8 mouse cellular contexts compared by ENCODE assay signal in the genomic region with DNA sequence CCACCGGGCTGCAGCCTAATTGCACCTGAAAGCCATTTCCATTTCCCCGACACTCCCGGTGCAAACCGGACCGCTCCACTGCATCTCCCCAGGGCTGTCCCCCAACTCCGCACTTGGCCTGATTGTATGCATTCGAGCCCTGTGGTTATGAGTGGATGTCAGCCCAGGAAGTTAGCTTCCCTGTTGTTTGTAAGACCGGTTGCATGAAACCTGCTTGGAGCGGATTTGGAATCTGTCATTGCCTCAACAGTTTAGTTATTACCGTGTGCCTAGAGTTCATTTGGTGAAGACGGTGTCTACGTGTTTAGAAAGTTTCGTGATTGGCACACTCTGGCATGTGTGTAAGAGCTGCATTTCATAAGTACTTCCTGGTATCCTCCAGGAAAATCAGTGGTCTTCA. TPM values are rescaled to one million over a fixed set of nuclear protein-coding genes. Genes with fewer than 3 reads are reported as not detected.
A peak's percentile ranks its signal among the peaks of the same experiment; 100 is the strongest.
DNase-seq lines count a peak whose midpoint lies in the region; ATAC-seq lines count a peak whose summit lies in the region.

No protein-coding gene starts in this region.

- no peaks in the 10 kb centered on the region for H3K9me3 ChIP-seq in kidney, embryonic 16.5 days (ENCODE audit: low read length)
- H3K9me3 ChIP-seq in limb, embryonic 13.5 days = no peaks in the 10 kb centered on the region
- H3K9me3 ChIP-seq in neural tube, embryonic 14.5 days (ENCODE audit: control insufficient read depth, low read length) = no peaks in the 10 kb centered on the region

- peak overlapping the region; percentile 78 for H3K4me2 ChIP-seq in kidney, embryonic 16.5 days (replicated peaks; ENCODE audit: low read depth, low read length)
- peak overlapping the region; percentile 80 for H3K4me2 ChIP-seq in limb, embryonic 13.5 days (replicated peaks)
- H3K4me2 ChIP-seq in neural tube, embryonic 14.5 days (ENCODE audit: low read depth, low read length) = peak overlapping the region; percentile 86

- H3K9ac ChIP-seq in kidney, embryonic 16.5 days (replicated peaks; ENCODE audit: low read length) = peak overlapping the region; percentile 87
- peak overlapping the region; percentile 92 for H3K9ac ChIP-seq in limb, embryonic 13.5 days
- H3K9ac ChIP-seq in neural tube, embryonic 14.5 days (replicated peaks; ENCODE audit: low read depth, low read length) = peak overlapping the region; percentile 87

- H3K36me3 ChIP-seq in kidney, embryonic 16.5 days (ENCODE audit: insufficient read depth, low read length) = peaks cover 28% of the 10 kb centered on the region
- peaks cover 35% of the 10 kb centered on the region for H3K36me3 ChIP-seq in limb, embryonic 13.5 days
- H3K36me3 ChIP-seq in neural tube, embryonic 14.5 days (ENCODE audit: control insufficient read depth, insufficient read depth, low read length) = peaks cover 6% of the 10 kb centered on the region; the same call in 1 of the 2 replicates

- no peak for DNase-seq in kidney, adult 18-20 months
- DNase-seq in R1 (ENCODE audit: low read depth, low spot score) = peak; percentile 51
- peak; percentile 14 for DNase-seq in fibroblast of lung, adult 2 months (ENCODE audit: low read depth)
- DNase-seq in adrenal gland, adult 2 months = no peak
- no peak for DNase-seq in cerebellum, adult 11 months

- 0% methylated on average over 13 of the region's 13 CpGs for WGBS in kidney, embryonic 16.5 days
- WGBS in limb, embryonic 13.5 days = 1% methylated on average over 13 of the region's 13 CpGs
- 1% methylated on average over 13 of the region's 13 CpGs for WGBS in neural tube, embryonic 14.5 days

- H3K4me1 ChIP-seq in kidney, embryonic 16.5 days (ENCODE audit: insufficient read depth, low read length) = peaks cover 20% of the 10 kb centered on the region
- H3K4me1 ChIP-seq in limb, embryonic 13.5 days = peaks cover 17% of the 10 kb centered on the region
- H3K4me1 ChIP-seq in neural tube, embryonic 14.5 days (ENCODE audit: control insufficient read depth, insufficient read depth, low read length) = peaks cover 10% of the 10 kb centered on the region

- peak; percentile 25; the same call in 1 of the 2 replicates for ATAC-seq in kidney, embryonic 16.5 days (ENCODE audit: low FRiP score, low TSS enrichment)
- ATAC-seq in limb, embryonic 13.5 days (ENCODE audit: low FRiP score, low read depth) = no peak
- peak; percentile 21; the same call in 1 of the 2 replicates for ATAC-seq in neural tube, embryonic 14.5 days (ENCODE audit: low read depth)

- H3K4me3 ChIP-seq in kidney, embryonic 16.5 days (ENCODE audit: low read length) = peak overlapping the region; percentile 90
- peak overlapping the region; percentile 85 for H3K4me3 ChIP-seq in limb, embryonic 13.5 days
- peak overlapping the region; percentile 84 for H3K4me3 ChIP-seq in neural tube, embryonic 14.5 days (ENCODE audit: low read depth, low read length)

- no peaks in the 10 kb centered on the region for H3K27me3 ChIP-seq in kidney, embryonic 16.5 days (ENCODE audit: insufficient read depth, low read length)
- H3K27me3 ChIP-seq in limb, embryonic 13.5 days = 0 out of 2 replicates have a peak, but pooled peaks cover 4% of the 10 kb centered on the region
- H3K27me3 ChIP-seq in neural tube, embryonic 14.5 days (ENCODE audit: control insufficient read depth, insufficient read depth, low read length) = no peaks in the 10 kb centered on the region

- peak overlapping the region; percentile 50 for H3K27ac ChIP-seq in kidney, embryonic 16.5 days (ENCODE audit: low read length)
- no peak overlapping the region for H3K27ac ChIP-seq in limb, embryonic 13.5 days
- H3K27ac ChIP-seq in neural tube, embryonic 14.5 days (ENCODE audit: low read depth, low read length) = peak overlapping the region; percentile 77

RNA-seq across cellular contexts. Expression of a gene that starts 0.5 kb away (rescaled TPM):
- 57.2 and 60.3 TPM in 2 replicates for polyA plus RNA-seq in kidney, embryonic 16.5 days (2015; fragmentation: Nextera tagmentation; extraction: Ambion mirVana)
- 69.3 and 71.8 TPM in 2 replicates for polyA plus RNA-seq in limb, embryonic 13.5 days (2015; fragmentation: Nextera tagmentation; extraction: Ambion mirVana)
- polyA plus RNA-seq in neural tube, embryonic 14.5 days (2014; fragmentation: Nextera tagmentation; extraction: Ambion mirVana) = 47.6 and 51.5 TPM in 2 replicates
- 10 to 100 TPM; 27.0 to 31.8 TPM for total RNA-seq in adrenal gland, adult 2 months (2021)
- 34.8 and 36.4 TPM in 2 replicates for polyA plus RNA-seq in adrenal gland, adult 2 months (2012; rRNA removed)

RNA-seq across cellular contexts. Expression of a gene that starts 4.9 kb away (rescaled TPM):
- polyA plus RNA-seq in kidney, embryonic 16.5 days (2015; fragmentation: Nextera tagmentation; extraction: Ambion mirVana) = 33.4 and 34.9 TPM in 2 replicates
- polyA plus RNA-seq in limb, embryonic 13.5 days (2015; fragmentation: Nextera tagmentation; extraction: Ambion mirVana) = 38.3 and 38.8 TPM in 2 replicates
- 14.4 and 19.8 TPM in 2 replicates for polyA plus RNA-seq in neural tube, embryonic 14.5 days (2014; fragmentation: Nextera tagmentation; extraction: Ambion mirVana)
- total RNA-seq in adrenal gland, adult 2 months (2021) = 10 to 100 TPM; 15.0 to 16.4 TPM
- polyA plus RNA-seq in adrenal gland, adult 2 months (2012; rRNA removed) = 3.4 and 3.7 TPM in 2 replicates

Comparison
In these comparisons a context has a peak if more than half of its experiments do, and no peak if none do; other contexts are left out.
1. DNase-seq: peak in R1 (single experiment) and fibroblast of lung, adult 2 months (single experiment); none in kidney, adult 18-20 months (single experiment), adrenal gland, adult 2 months (single experiment) and cerebellum, adult 11 months (single experiment).
2. Peak in every context shown above with its lines, with median percentiles within 50 percentile points of each other: H3K4me2 ChIP-seq, H3K4me3 ChIP-seq and H3K9ac ChIP-seq.